Mouse (Mus musculus): ENCODE data around the gene Aff3.

Aff3 gene

GRCm38 (mm10) chr1:38288716-38289115 lies 376.0 kb downstream of the Aff3 start:
- CTCF ChIA-PET = no interaction called here

- CTCF ChIA-PET = no interaction called here
Observed at GRCm38 (mm10) chr1:38286551-38286950, 378.2 kb downstream of the Aff3 start.

- CTCF ChIA-PET = no interaction called here
Observed at GRCm38 (mm10) chr1:38280549-38280948, 384.2 kb downstream of the Aff3 start.

GRCm38 (mm10) chr1:38271312-38271711 lies 393.4 kb downstream of the Aff3 start:
- CTCF ChIA-PET = no interaction called here

- CTCF ChIA-PET = no interaction called here
Observed at GRCm38 (mm10) chr1:38268246-38269042, 396.3 kb downstream of the Aff3 start.

GRCm38 (mm10) chr1:38263251-38263650 lies 401.5 kb downstream of the Aff3 start:
- CTCF ChIA-PET = no interaction called here

- CTCF ChIA-PET = no interaction called here
Observed at GRCm38 (mm10) chr1:38262362-38263154, 402.2 kb downstream of the Aff3 start.

GRCm38 (mm10) chr1:38261076-38261475 lies 403.7 kb downstream of the Aff3 start:
- CTCF ChIA-PET = no interaction called here

GRCm38 (mm10) chr1:38259541-38260338 lies 405.0 kb downstream of the Aff3 start:
- CTCF ChIA-PET = no interaction called here

GRCm38 (mm10) chr1:38254426-38254825 lies 410.3 kb downstream of the Aff3 start:
- CTCF ChIA-PET = interaction anchor here (1.5 kb wide), 1 partner anchor 533 kb away, joined by 3 read pairs; no protein-coding TSS in a partner anchor

- CTCF ChIA-PET = interaction anchor here (1.3 kb wide), 1 partner anchor 11 kb away, joined by 4 read pairs; no protein-coding TSS in a partner anchor
Observed at GRCm38 (mm10) chr1:38252766-38253079, 412.0 kb downstream of the Aff3 start.

GRCm38 (mm10) chr1:38252031-38252765 lies 412.6 kb downstream of the Aff3 start:
- CTCF ChIA-PET = interaction anchor here (1.3 kb wide), 1 partner anchor 10 kb away, joined by 4 read pairs; no protein-coding TSS in a partner anchor

- CTCF ChIA-PET = no interaction called here
Observed at GRCm38 (mm10) chr1:38251448-38251847, 413.3 kb downstream of the Aff3 start.

GRCm38 (mm10) chr1:38250246-38250645 lies 414.5 kb downstream of the Aff3 start:
- CTCF ChIA-PET = interaction anchor here (0.5 kb wide), 1 partner anchor 222 kb away, joined by 3 read pairs; no protein-coding TSS in a partner anchor

- CTCF ChIA-PET = no interaction called here
Observed at GRCm38 (mm10) chr1:38249561-38249960, 415.2 kb downstream of the Aff3 start.

GRCm38 (mm10) chr1:38248027-38248426 lies 416.7 kb downstream of the Aff3 start:
- CTCF ChIA-PET = interaction anchor here (0.7 kb wide), 1 partner anchor 994 kb away, joined by 10 read pairs; no protein-coding TSS in a partner anchor

- CTCF ChIA-PET = interaction anchor here (0.8 kb wide), 1 partner anchor 10 kb away, joined by 4 read pairs; no protein-coding TSS in a partner anchor
Observed at GRCm38 (mm10) chr1:38242559-38242958, 422.2 kb downstream of the Aff3 start.

- CTCF ChIA-PET = interaction anchor here (0.8 kb wide), 1 partner anchor 11 kb away, joined by 4 read pairs; no protein-coding TSS in a partner anchor
Observed at GRCm38 (mm10) chr1:38241801-38242200, 423.0 kb downstream of the Aff3 start.

- CTCF ChIA-PET = no interaction called here
Observed at GRCm38 (mm10) chr1:38241221-38241666, 423.5 kb downstream of the Aff3 start.

GRCm38 (mm10) chr1:38240438-38241220 lies 424.1 kb downstream of the Aff3 start:
- CTCF ChIA-PET = no interaction called here

Measured in spleen, embryonic (tissue).